Mouse (Mus musculus) hindbrain, embryonic 12.5 days (tissue): ENCODE data around the gene Prkacb. TPM values are rescaled to one million over a fixed set of nuclear protein-coding genes. Genes with fewer than 3 reads are reported as not detected.
"Not testable (repeated sequence)": the region's sequence is repeated elsewhere in the genome, so short reads cannot be mapped to it uniquely, and the experiment has no call there.

ENCODE experiments used
- ATAC-seq: fragments of 200-750 bp; cut with Nextera tagmentation; 2 replicates; pipeline ENCODE4 v1.8.0; 2017; ENCODE audit warnings: moderate TSS enrichment; ENCODE audit not compliant: low FRiP score
- H3K27ac ChIP-seq: fragments of 300-500 bp; sonication (generic); 2 replicates; pipeline ENCODE4 v1.5.1; 2016; ENCODE audit warnings: mild to moderate bottlenecking
- H3K27me3 ChIP-seq: fragments of 300-500 bp; sonication (generic); 2 replicates; pipeline ENCODE4 v1.6.1; 2016; ENCODE audit warnings: mild to moderate bottlenecking
- H3K36me3 ChIP-seq: fragments of 300-500 bp; sonication (generic); 2 replicates; pipeline ENCODE4 v1.6.1; 2016; ENCODE audit warnings: mild to moderate bottlenecking
- H3K4me1 ChIP-seq: fragments of 300-500 bp; sonication (generic); 2 replicates; pipeline ENCODE4 v1.6.1; 2016
- H3K4me2 ChIP-seq: fragments of 300-500 bp; sonication (generic); replicated peaks from 2 replicates; pipeline ENCODE4 v1.6.1; 2016; ENCODE audit warnings: mild to moderate bottlenecking
- H3K4me3 ChIP-seq: fragments of 300-500 bp; sonication (generic); 2 replicates; pipeline ENCODE4 v1.5.1; 2016; ENCODE audit warnings: mild to moderate bottlenecking
- H3K9ac ChIP-seq: fragments of 300-500 bp; sonication (generic); 2 replicates; pipeline ENCODE4 v1.6.1; 2016; ENCODE audit warnings: mild to moderate bottlenecking, moderate library complexity
- H3K9me3 ChIP-seq: fragments of 300-500 bp; sonication (generic); replicated peaks from 2 replicates; pipeline ENCODE4 v1.6.1; 2016; ENCODE audit warnings: mild to moderate bottlenecking
- WGBS: fragments of 180-500 bp; shearing (Covaris S2); methylation state at CpG from one replicate; pipeline ENCODE4 v1.1.7; 2016; 5-methylcytosine and 5-hydroxymethylcytosine counted together
- polyA plus RNA-seq: library from polyadenylated mRNA; unstranded; fragments of >200 nt; fragmentation: Nextera tagmentation; extraction: Ambion mirVana; gene quantifications from 2 replicates; pipeline ENCODE4 v1.2.1, GENCODE M21; 2016

Gene Prkacb
- polyA plus RNA-seq, 1 experiment from 2014 or later, result 102 TPM

GRCm38 (mm10) chr3:146769940-146770659, 42.7 kb downstream of the Prkacb start:
- Histone ChIP-seq H3K36me3 (no peaks in the 10 kb centered on the region; the same call in 1 of the 2 replicates), H3K9ac (peak overlapping the region; percentile 64), H3K27ac (peak overlapping the region; percentile 90), H3K4me1 (peaks cover 30% of the 10 kb centered on the region), H3K4me2 (peak overlapping the region; percentile 50), H3K27me3 (no peaks in the 10 kb centered on the region), H3K9me3 (no peaks in the 10 kb centered on the region), H3K4me3 (peak overlapping the region; percentile 34)
- ATAC-seq, result peak; percentile 81
- 16% methylated on average over 17 of the region's 17 CpGs for WGBS

GRCm38 (mm10) chr3:146769569-146769939, 43.2 kb downstream of the Prkacb start:
- Histone ChIP-seq H3K36me3 (no peaks in the 10 kb centered on the region; the same call in 1 of the 2 replicates), H3K27ac (peak overlapping the region; percentile 90), H3K4me3 (peak overlapping the region; percentile 34), H3K9me3 (no peaks in the 10 kb centered on the region), H3K4me1 (peaks cover 30% of the 10 kb centered on the region), H3K9ac (peak overlapping the region; percentile 64), H3K4me2 (peak overlapping the region; percentile 50), H3K27me3 (no peaks in the 10 kb centered on the region)
- 23% methylated on average over 2 of the region's 2 CpGs for WGBS
- peak; percentile 69 for ATAC-seq

- Histone ChIP-seq H3K36me3 (no peaks in the 10 kb centered on the region; the same call in 1 of the 2 replicates), H3K4me2 (peak overlapping the region; percentile 35), H3K9me3 (no peaks in the 10 kb centered on the region), H3K27me3 (no peaks in the 10 kb centered on the region), H3K27ac (0 out of 2 replicates have a peak overlapping the region, but pooled peaks have one; percentile 44), H3K4me1 (peaks cover 30% of the 10 kb centered on the region), H3K4me3 (peak overlapping the region; percentile 21), H3K9ac (peak overlapping the region; percentile 24; the same call in 1 of the 2 replicates)
- ATAC-seq, result peak; percentile 59
- WGBS, result 72% methylated on average over 3 of the region's 3 CpGs
These were observed 43.9 kb downstream of the Prkacb start for GRCm38 (mm10) chr3:146768921-146769320.

GRCm38 (mm10) chr3:146768360-146768759, 44.4 kb downstream of the Prkacb start:
- H3K36me3 ChIP-seq, result no peaks in the 10 kb centered on the region; the same call in 1 of the 2 replicates
- 87% methylated on average over 5 of the region's 5 CpGs for WGBS
- no peaks in the 10 kb centered on the region for H3K27me3 ChIP-seq
- H3K9ac ChIP-seq, result no peak overlapping the region
- no peaks in the 10 kb centered on the region for H3K9me3 ChIP-seq
- no peak overlapping the region for H3K27ac ChIP-seq
- no peak for ATAC-seq
- 0 out of 2 replicates have a peak overlapping the region, but pooled peaks have one; percentile 21 for H3K4me3 ChIP-seq
- H3K4me1 ChIP-seq, result peaks cover 30% of the 10 kb centered on the region
- H3K4me2 ChIP-seq, result peak overlapping the region; percentile 35

GRCm38 (mm10) chr3:146766701-146767181, 46.0 kb downstream of the Prkacb start:
- Histone ChIP-seq H3K4me3 (no peak overlapping the region), H3K4me1 (peaks cover 30% of the 10 kb centered on the region), H3K27ac (no peak overlapping the region), H3K36me3 (no peaks in the 10 kb centered on the region; the same call in 1 of the 2 replicates), H3K27me3 (no peaks in the 10 kb centered on the region), H3K4me2 (no peak overlapping the region), H3K9me3 (no peaks in the 10 kb centered on the region), H3K9ac (no peak overlapping the region)
- ATAC-seq, result no peak
- 69% methylated on average over 8 of the region's 8 CpGs for WGBS

DNA sequence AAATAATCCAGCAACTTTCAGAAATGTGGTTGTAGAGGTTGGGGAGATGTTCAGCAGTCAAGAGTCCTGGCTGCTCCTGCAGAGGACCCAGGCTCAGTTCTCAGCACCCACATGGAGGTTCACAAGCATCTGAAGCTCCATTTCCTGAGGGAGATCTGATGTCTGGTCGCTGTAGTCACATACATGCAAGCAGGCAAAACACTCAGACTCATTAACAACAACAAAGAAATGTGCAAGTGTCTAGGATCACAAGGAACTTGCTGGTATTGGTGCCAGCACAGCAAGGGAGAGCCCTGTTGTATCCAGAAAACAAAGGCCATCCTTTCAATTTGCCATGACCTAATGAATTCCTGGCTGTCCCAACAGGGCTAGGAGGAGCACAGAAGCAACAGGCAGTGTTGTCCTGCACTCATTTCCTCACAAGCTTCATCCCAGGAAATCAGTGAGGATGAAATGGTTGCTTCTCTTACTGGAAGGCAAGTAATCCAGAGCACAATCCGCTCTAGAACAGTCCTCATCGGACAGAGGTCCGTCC, 46.7 kb downstream of the Prkacb start:
- Histone ChIP-seq H3K36me3 (no peaks in the 10 kb centered on the region; the same call in 1 of the 2 replicates), H3K4me1 (peaks cover 30% of the 10 kb centered on the region), H3K9me3 (no peaks in the 10 kb centered on the region), H3K4me3 (no peak overlapping the region), H3K9ac (no peak overlapping the region), H3K27me3 (no peaks in the 10 kb centered on the region), H3K4me2 (no peak overlapping the region), H3K27ac (no peak overlapping the region)
- 91% methylated on average over 4 of the region's 4 CpGs for WGBS
- ATAC-seq, result no peak

DNA sequence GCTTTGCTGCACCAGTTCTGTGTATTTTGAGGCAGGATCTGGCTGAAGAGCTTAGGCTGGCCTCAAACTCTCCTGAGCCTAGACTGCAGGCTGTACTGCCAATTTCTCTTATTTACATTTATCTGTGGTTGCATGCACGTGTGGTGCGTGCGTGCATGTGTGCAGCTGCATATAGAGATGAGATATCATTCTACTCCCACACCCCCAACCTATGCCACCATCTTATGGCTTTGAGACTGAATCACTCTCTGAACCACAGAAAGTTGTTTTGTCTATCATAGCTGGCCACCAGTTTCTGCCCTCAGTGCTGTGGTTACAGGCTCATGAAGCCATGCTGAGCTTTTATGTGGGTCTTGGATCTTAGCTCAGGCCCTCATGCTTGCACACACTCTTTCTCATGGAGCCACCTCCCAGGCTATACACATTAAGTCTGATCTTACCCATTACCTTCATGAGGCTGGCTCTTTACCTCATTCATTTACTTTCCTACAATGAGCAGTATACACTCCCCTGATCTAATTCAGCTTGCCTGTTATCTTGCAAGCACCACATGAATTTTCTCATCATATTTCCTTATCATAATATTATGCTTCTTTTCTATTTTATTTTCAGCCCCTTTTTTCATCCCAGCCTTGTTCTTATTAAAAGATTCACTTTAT, 47.8 kb downstream of the Prkacb start:
- 91% methylated on average over 3 of the region's 3 CpGs for WGBS
- Histone ChIP-seq H3K27ac (no peak overlapping the region), H3K36me3 (no peaks in the 10 kb centered on the region; the same call in 1 of the 2 replicates), H3K27me3 (no peaks in the 10 kb centered on the region), H3K9ac (no peak overlapping the region), H3K4me2 (no peak overlapping the region), H3K4me1 (peaks cover 20% of the 10 kb centered on the region), H3K9me3 (no peaks in the 10 kb centered on the region), H3K4me3 (no peak overlapping the region)
- ATAC-seq, result no peak

- 91% methylated on average over 2 of the region's 2 CpGs for WGBS
- H3K27ac ChIP-seq, H3K9ac ChIP-seq, ATAC-seq, H3K4me3 ChIP-seq, H3K27me3 ChIP-seq, H3K36me3 ChIP-seq, H3K4me2 ChIP-seq, H3K9me3 ChIP-seq: not testable (repeated sequence)
- peaks cover 15% of the 10 kb centered on the region for H3K4me1 ChIP-seq
These were observed 49.7 kb downstream of the Prkacb start for GRCm38 (mm10) chr3:146763054-146763453.

GRCm38 (mm10) chr3:146761276-146761675, 51.5 kb downstream of the Prkacb start:
- no peak overlapping the region for H3K27ac ChIP-seq
- no peak overlapping the region for H3K4me2 ChIP-seq
- no peaks in the 10 kb centered on the region for H3K4me1 ChIP-seq
- H3K9me3 ChIP-seq, result no peaks in the 10 kb centered on the region
- ATAC-seq, result no peak
- 96% methylated on average over 9 of the region's 9 CpGs for WGBS
- H3K27me3 ChIP-seq, result no peaks in the 10 kb centered on the region
- H3K4me3 ChIP-seq, result no peak overlapping the region
- H3K9ac ChIP-seq, result no peak overlapping the region
- no peaks in the 10 kb centered on the region; the same call in 1 of the 2 replicates for H3K36me3 ChIP-seq

- 85% methylated on average over 6 of the region's 6 CpGs for WGBS
- no peak overlapping the region for H3K27ac ChIP-seq
- no peaks in the 10 kb centered on the region for H3K9me3 ChIP-seq
- no peaks in the 10 kb centered on the region for H3K27me3 ChIP-seq
- ATAC-seq, result no peak
- no peak overlapping the region for H3K9ac ChIP-seq
- H3K4me3 ChIP-seq, result no peak overlapping the region
- no peaks in the 10 kb centered on the region for H3K4me1 ChIP-seq
- H3K4me2 ChIP-seq, result no peak overlapping the region
- peaks cover 14% of the 10 kb centered on the region; the same call in 1 of the 2 replicates for H3K36me3 ChIP-seq
These were observed 54.5 kb downstream of the Prkacb start for GRCm38 (mm10) chr3:146757970-146758960.

DNA sequence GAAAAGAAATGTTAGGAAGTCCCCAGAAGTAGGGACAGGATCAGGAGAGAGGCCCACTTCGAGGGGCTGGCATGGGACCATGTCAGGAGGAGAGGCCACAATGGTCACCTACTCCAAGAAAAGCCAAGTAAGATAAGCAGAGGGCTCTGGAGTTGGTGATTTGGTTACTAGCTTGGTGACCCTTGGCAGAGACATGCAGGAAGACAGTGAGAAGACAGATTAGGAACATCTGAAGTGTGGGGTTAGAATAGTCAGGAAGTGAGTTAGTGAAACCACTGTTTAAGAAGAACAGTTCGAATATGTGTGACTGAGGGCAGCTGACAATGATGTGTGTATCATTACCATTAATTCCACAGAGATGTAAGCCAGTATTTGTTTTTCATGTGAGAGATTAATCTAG, 58.5 kb downstream of the Prkacb start:
- H3K27me3 ChIP-seq, result no peaks in the 10 kb centered on the region

More for the DNA sequence above, 58.5 kb downstream of the Prkacb start:
- H3K9me3 ChIP-seq, result no peaks in the 10 kb centered on the region
- peaks cover 36% of the 10 kb centered on the region for H3K36me3 ChIP-seq
- no peak overlapping the region for H3K27ac ChIP-seq
- H3K4me2 ChIP-seq, result no peak overlapping the region
- WGBS, result 84% methylated on average over 2 of the region's 2 CpGs
- H3K9ac ChIP-seq, result no peak overlapping the region
- H3K4me3 ChIP-seq, result no peak overlapping the region
- no peak for ATAC-seq
- no peaks in the 10 kb centered on the region for H3K4me1 ChIP-seq
